Mouse (Mus musculus): Measurements from ENCODE around the gene Mrps15. TPM values are rescaled to one million over a fixed set of nuclear protein-coding genes. Genes with fewer than 3 reads are reported as not detected.

Gene Mrps15
- polyA plus RNA-seq, 1 experiment from 2014 or later = 164 TPM

DNA sequence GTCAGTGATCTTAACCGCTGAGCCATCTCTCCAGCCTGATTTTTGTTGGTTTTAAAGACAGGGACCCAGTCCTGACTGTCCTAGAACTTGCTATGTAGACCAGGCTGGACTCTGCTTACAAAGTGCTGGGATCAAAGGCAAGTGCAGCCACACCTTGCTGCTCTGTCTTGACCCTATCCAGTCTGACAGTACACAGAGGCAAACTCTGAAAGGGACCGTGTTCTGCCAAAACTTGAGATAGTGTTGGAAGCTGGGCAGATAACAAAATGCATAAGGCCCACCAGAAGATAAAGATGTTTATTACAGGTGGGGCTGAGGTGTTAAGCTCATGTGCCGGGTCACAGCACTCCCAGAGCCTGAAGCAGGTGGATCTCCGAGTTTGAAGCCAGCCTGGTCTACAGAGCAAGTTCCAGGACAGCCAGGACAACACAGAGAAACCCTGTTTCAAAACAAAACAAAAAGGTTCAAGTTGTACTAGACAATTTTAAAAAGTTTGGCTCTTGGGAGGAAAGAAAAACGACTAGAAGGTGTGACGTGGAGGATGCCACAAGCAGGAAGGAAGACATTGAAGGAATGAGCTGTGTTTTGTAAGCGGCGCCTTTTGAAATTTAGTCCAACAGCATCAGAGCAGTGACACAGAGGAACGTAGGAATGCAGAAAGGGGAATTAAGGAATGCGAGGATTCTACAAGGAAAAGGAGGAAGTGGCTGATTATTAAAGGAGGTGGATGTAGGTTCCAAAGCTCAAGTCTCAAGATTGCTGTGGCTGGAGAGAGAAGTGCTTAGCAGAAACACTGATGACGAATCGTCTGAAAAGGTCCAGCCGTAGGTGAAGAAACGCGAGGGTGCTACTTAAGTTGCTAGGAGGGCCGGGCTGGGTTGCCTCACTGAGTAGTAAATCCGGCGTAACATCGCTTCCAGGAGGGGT lies 10.7 kb downstream of the Mrps15 start:
- Histone ChIP-seq H3K36me3 (replicated peaks) (peaks cover 43% of the 10 kb centered on the region), H3K4me1 (peaks cover 20% of the 10 kb centered on the region), H3K27me3 (replicated peaks; ENCODE audit: low read depth, poor library complexity, severe bottlenecking) (no peaks in the 10 kb centered on the region), H3K9me3 (no peaks in the 10 kb centered on the region), H3K4me3 (peak overlapping the region; percentile 80), H3K27ac (replicated peaks) (peak overlapping the region; percentile 86)
- no peak for DNase-seq (ENCODE audit: low spot score)
- 17% methylated on average over 19 of the region's 19 CpGs for WGBS

GRCm38 (mm10) chr4:126058134-126058996 lies 11.6 kb downstream of the Mrps15 start, which contains the start of gene Oscp1:
Gene Oscp1 (plus strand): TSS chr4:126058565.
- Histone ChIP-seq H3K27ac (replicated peaks) (peak within 1 kb of the TSS; percentile 86), H3K4me1 (peaks cover 20% of the 10 kb centered on the region), H3K9me3 (no peaks in the 10 kb centered on the region), H3K27me3 (replicated peaks; ENCODE audit: low read depth, poor library complexity, severe bottlenecking) (no peaks in the 10 kb centered on the region), H3K4me3 (peak within 1 kb of the TSS; percentile 80), H3K36me3 (replicated peaks) (peaks cover 34% of the 10 kb centered on the region)
- DNase-seq (ENCODE audit: low spot score) = peak; percentile 94
- WGBS = under 1% methylated on average over 57 of the region's 57 CpGs

DNA sequence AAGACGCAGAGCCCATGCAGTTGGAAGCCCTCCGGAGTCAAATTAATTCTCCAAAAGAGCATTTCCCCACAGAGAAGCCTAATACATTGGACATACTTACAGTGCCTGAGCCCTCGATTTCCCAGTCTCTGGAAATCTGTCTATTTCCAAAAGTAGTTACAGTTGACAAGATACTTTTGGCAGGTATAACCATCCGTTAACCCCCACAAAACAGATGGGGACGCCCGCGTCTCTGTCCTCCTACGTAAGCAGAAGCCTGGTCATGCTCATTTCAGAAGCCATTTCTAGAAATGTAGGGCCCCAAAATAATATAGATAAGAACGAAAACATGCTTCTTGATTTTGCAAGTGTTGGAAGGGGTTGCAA lies 12.3 kb downstream of the Mrps15 start:
- no peak for DNase-seq (ENCODE audit: low spot score)
- Histone ChIP-seq H3K4me1 (peaks cover 20% of the 10 kb centered on the region), H3K27ac (replicated peaks) (peak overlapping the region; percentile 79), H3K9me3 (no peaks in the 10 kb centered on the region), H3K4me3 (peak overlapping the region; percentile 80), H3K36me3 (replicated peaks) (peaks cover 28% of the 10 kb centered on the region), H3K27me3 (replicated peaks; ENCODE audit: low read depth, poor library complexity, severe bottlenecking) (no peaks in the 10 kb centered on the region)
- 43% methylated on average over 9 of the region's 9 CpGs for WGBS

DNA sequence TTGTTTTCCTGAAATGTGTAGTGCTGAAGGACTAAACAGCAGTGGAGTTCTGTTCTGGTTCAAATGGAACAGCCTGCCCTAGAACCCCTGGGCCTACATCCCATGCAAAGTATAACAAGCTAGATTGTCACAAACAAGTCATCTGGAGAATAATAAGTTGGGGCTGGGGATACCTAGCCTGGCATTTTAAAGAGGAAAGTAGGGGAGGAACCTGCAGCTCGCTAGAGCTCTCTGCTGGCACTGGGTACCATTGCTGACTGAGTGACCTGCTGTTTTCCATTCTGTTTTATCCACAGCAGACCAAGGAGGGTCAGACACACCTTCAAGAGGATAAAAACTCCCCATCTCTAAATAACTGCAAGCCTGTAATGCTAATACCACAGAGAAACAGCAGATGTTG lies 16.1 kb downstream of the Mrps15 start:
- H3K27me3 ChIP-seq (replicated peaks; ENCODE audit: low read depth, poor library complexity, severe bottlenecking) = no peaks in the 10 kb centered on the region
- H3K36me3 ChIP-seq (replicated peaks) = no peaks in the 10 kb centered on the region
- no peak for DNase-seq (ENCODE audit: low spot score)
- H3K4me3 ChIP-seq = no peak overlapping the region
- no peak overlapping the region for H3K27ac ChIP-seq (replicated peaks)
- no peaks in the 10 kb centered on the region for H3K9me3 ChIP-seq
- peaks cover 12% of the 10 kb centered on the region for H3K4me1 ChIP-seq
- WGBS = 33% methylated on average over 1 of the region's 1 CpGs

DNA sequence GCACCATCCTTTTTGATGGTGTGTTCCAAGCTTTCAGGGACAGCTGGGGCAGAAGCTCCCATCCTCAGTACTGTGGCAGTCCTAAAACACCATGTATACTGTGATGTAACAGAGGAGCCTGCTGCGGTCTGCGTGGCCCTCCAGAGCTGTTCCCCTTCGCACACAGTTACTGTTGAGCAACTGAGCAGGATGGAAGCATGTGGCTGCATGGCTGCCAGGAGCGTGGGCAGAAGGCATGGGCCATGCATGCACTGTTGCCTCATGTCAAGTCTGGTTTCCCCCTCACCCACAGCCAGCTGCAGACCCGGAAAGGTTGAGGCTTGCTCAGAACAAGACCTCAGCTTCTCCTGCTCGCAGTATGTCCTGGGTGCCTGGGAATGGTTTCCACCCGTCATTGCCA lies 18.5 kb downstream of the Mrps15 start:
- Histone ChIP-seq H3K4me1 (no peaks in the 10 kb centered on the region), H3K27me3 (replicated peaks; ENCODE audit: low read depth, poor library complexity, severe bottlenecking) (no peaks in the 10 kb centered on the region), H3K4me3 (no peak overlapping the region), H3K36me3 (replicated peaks) (0 out of 2 replicates have a peak, but pooled peaks cover 3% of the 10 kb centered on the region), H3K27ac (replicated peaks) (no peak overlapping the region), H3K9me3 (no peaks in the 10 kb centered on the region)
- DNase-seq (ENCODE audit: low spot score) = no peak
- WGBS = 90% methylated on average over 7 of the region's 7 CpGs

DNA sequence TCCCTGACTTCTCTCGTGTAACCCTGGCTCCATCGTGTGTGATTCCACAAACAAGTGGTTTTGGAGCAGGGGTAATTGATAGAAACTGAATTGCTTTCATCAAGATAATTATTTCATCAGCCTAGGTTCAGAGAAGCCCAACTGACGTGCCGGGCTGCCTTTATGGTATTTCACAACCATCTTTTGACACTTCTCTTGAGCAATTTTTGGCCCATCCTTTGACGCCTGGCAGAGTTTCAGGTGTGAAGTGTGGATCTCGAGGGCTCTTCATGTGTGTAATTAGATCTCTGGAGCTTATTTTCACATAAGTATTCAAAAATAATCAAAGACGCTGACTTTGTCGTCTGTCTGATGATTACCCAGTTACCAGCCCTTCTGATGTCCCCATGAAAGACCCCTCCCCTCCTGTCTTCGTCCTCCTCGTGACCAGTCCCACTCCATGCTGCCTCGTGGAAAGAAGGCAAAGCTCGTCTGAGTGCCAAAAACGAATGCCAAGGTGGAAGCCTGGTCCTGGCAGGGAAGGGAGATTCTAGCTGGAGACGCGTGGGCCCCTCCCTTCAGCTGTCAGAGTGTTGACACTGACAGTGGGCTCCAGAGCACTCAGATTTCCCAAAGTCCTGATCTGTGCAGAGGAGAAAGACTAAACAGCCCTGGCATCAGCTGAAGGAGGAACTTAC lies 20.8 kb downstream of the Mrps15 start:
- H3K4me1 ChIP-seq = no peaks in the 10 kb centered on the region
- H3K9me3 ChIP-seq = no peaks in the 10 kb centered on the region
- 0 out of 2 replicates have a peak, but pooled peaks cover 3% of the 10 kb centered on the region for H3K36me3 ChIP-seq (replicated peaks)
- no peak for DNase-seq (ENCODE audit: low spot score)
- WGBS = 77% methylated on average over 15 of the region's 15 CpGs
- H3K27ac ChIP-seq (replicated peaks) = no peak overlapping the region
- H3K27me3 ChIP-seq (replicated peaks; ENCODE audit: low read depth, poor library complexity, severe bottlenecking) = no peaks in the 10 kb centered on the region
- H3K4me3 ChIP-seq = no peak overlapping the region

- Histone ChIP-seq H3K27ac (replicated peaks) (no peak overlapping the region), H3K27me3 (replicated peaks; ENCODE audit: low read depth, poor library complexity, severe bottlenecking) (no peaks in the 10 kb centered on the region), H3K9me3 (no peaks in the 10 kb centered on the region), H3K4me3 (no peak overlapping the region), H3K36me3 (replicated peaks) (0 out of 2 replicates have a peak, but pooled peaks cover 4% of the 10 kb centered on the region), H3K4me1 (no peaks in the 10 kb centered on the region)
- no peak for DNase-seq (ENCODE audit: low spot score)
- WGBS = 88% methylated on average over 6 of the region's 6 CpGs
Measured at GRCm38 (mm10) chr4:126068842-126069241, 22.1 kb downstream of the Mrps15 start.

DNA sequence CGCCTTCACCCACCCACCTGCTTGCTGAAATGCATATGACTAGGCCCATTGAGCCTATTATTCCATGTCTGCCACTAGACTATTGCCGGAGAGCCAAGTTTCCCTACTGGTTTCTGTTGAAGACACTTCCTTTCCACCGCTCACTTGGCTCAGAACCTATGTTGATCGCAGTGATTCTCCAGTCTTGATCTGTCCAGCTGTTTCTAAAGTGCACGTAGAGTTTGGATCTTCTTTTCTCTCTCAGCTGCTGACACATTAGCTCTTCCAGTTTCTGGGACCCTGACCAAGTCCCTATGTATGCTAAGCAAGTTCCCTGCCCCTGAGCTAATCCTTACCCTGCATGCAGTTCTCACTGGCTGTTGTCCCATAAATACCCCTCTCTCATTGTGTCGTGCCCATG lies 31.1 kb downstream of the Mrps15 start:
- DNase-seq (ENCODE audit: low spot score) = no peak
- 84% methylated on average over 6 of the region's 6 CpGs for WGBS
- Histone ChIP-seq H3K4me1 (no peaks in the 10 kb centered on the region), H3K27ac (replicated peaks) (no peak overlapping the region), H3K27me3 (replicated peaks; ENCODE audit: low read depth, poor library complexity, severe bottlenecking) (no peaks in the 10 kb centered on the region), H3K36me3 (replicated peaks) (peaks cover 30% of the 10 kb centered on the region), H3K4me3 (no peak overlapping the region), H3K9me3 (no peaks in the 10 kb centered on the region)

- Histone ChIP-seq H3K4me1 (no peaks in the 10 kb centered on the region), H3K27ac (replicated peaks) (no peak overlapping the region), H3K4me3 (no peak overlapping the region), H3K36me3 (replicated peaks) (peaks cover 27% of the 10 kb centered on the region), H3K9me3 (no peaks in the 10 kb centered on the region), H3K27me3 (replicated peaks; ENCODE audit: low read depth, poor library complexity, severe bottlenecking) (no peaks in the 10 kb centered on the region)
- 87% methylated on average over 4 of the region's 4 CpGs for WGBS
- no peak for DNase-seq (ENCODE audit: low spot score)
Measured at GRCm38 (mm10) chr4:126079266-126079665, 32.5 kb downstream of the Mrps15 start.

- H3K36me3 ChIP-seq (replicated peaks) = peaks cover 18% of the 10 kb centered on the region
- H3K4me1 ChIP-seq = 0 out of 2 replicates have a peak, but pooled peaks cover 4% of the 10 kb centered on the region
- DNase-seq (ENCODE audit: low spot score) = no peak
- H3K9me3 ChIP-seq = no peaks in the 10 kb centered on the region
- H3K27me3 ChIP-seq (replicated peaks; ENCODE audit: low read depth, poor library complexity, severe bottlenecking) = no peaks in the 10 kb centered on the region
- WGBS = 92% methylated on average over 1 of the region's 1 CpGs
- H3K4me3 ChIP-seq = no peak overlapping the region
- no peak overlapping the region for H3K27ac ChIP-seq (replicated peaks)
Measured at GRCm38 (mm10) chr4:126081601-126082000, 34.9 kb downstream of the Mrps15 start.

- 0 out of 2 replicates have a peak, but pooled peaks cover 4% of the 10 kb centered on the region for H3K4me1 ChIP-seq
- no peak for DNase-seq (ENCODE audit: low spot score)
- H3K27ac ChIP-seq (replicated peaks) = no peak overlapping the region
- no peaks in the 10 kb centered on the region for H3K27me3 ChIP-seq (replicated peaks; ENCODE audit: low read depth, poor library complexity, severe bottlenecking)
- H3K4me3 ChIP-seq = no peak overlapping the region
- 90% methylated on average over 9 of the region's 9 CpGs for WGBS
- no peaks in the 10 kb centered on the region for H3K9me3 ChIP-seq
- peaks cover 18% of the 10 kb centered on the region for H3K36me3 ChIP-seq (replicated peaks)
Measured at GRCm38 (mm10) chr4:126083021-126083420, 36.3 kb downstream of the Mrps15 start.

GRCm38 (mm10) chr4:126084382-126084781 lies 37.7 kb downstream of the Mrps15 start:
- Histone ChIP-seq H3K4me3 (no peak overlapping the region), H3K27me3 (replicated peaks; ENCODE audit: low read depth, poor library complexity, severe bottlenecking) (no peaks in the 10 kb centered on the region), H3K9me3 (no peaks in the 10 kb centered on the region), H3K27ac (replicated peaks) (no peak overlapping the region), H3K36me3 (replicated peaks) (peaks cover 18% of the 10 kb centered on the region), H3K4me1 (0 out of 2 replicates have a peak, but pooled peaks cover 4% of the 10 kb centered on the region)
- no peak for DNase-seq (ENCODE audit: low spot score)
- 72% methylated on average over 8 of the region's 8 CpGs for WGBS

All from embryonic facial prominence, embryonic 10.5 days (tissue).